Mouse (Mus musculus) lung, adult 2 months (tissue): ENCODE measurements around the gene Kalrn.

Experiments used
- CTCF ChIP-seq: fragments of 200-500 bp; IDR thresholded peaks from 2 replicates; pipeline ENCODE4 v1.5.1; 2011; ENCODE audit warnings: mild to moderate bottlenecking, low read length, control low read depth; ENCODE audit not compliant: insufficient read depth
- POLR2A ChIP-seq: fragments of 200-500 bp; IDR thresholded peaks from 2 replicates; pipeline ENCODE4 v1.6.1; 2011; ENCODE audit warnings: low read depth, mild to moderate bottlenecking, control low read depth, low read length, borderline replicate concordance; ENCODE audit errors: extremely low read depth

GRCm38 (mm10) chr16:34421473-34421872 lies 151.9 kb downstream of the Kalrn start:
- TF ChIP-seq CTCF: no peak
- no peak for TF ChIP-seq POLR2A
